ENCODE assay signal across 22 mouse cellular contexts in genomic region chr7:138620080-138620684, GRCm38 (mm10).
A peak's percentile ranks its signal among the peaks of the same experiment; 100 is the strongest.
DNase-seq lines count a peak whose midpoint lies in the region; ATAC-seq and TF ChIP-seq lines count a peak whose summit lies in the region.
"Had no signal": no experiment of that assay in that cellular context is flagged by ENCODE, and none has a peak within 500 bp of the region (broad histone marks: within the 10 kb centered on the region; RNA-seq: fewer than 3 reads in every experiment).

No protein-coding gene starts in this region.

- DNase-seq in forebrain, postnatal 0 days: no peak
- DNase-seq in layer of hippocampus, adult 9-11 months: peak; percentile 26
- no peak for DNase-seq in layer of hippocampus, adult 9-10 months (ENCODE audit: low spot score)
- DNase-seq in left cerebral cortex, postnatal 25 days (ENCODE audit: low spot score in 2 of 2): peak; percentile 9 to 69
- DNase-seq in ovary, postnatal 14 days (ENCODE audit: low spot score): no peak
- DNase-seq in adrenal gland, postnatal 25 days: no peak
- DNase-seq: adrenal gland, adult 2 months; cerebellum, adult 11-12 months; kidney, postnatal 36 days; liver, embryonic 13.5 days; lung, embryonic 14.5 days; lung, postnatal 4 days; thymus, adult 18-20 months; thymus, postnatal 4 days had no signal

- H3K36me3 ChIP-seq in forebrain, postnatal 0 days (ENCODE audit: insufficient read depth): no peaks in the 10 kb centered on the region
- no peaks in the 10 kb centered on the region for H3K36me3 ChIP-seq in forebrain, embryonic 12.5 days (replicated peaks)
- H3K36me3 ChIP-seq: embryonic facial prominence, embryonic 15.5 days; heart, embryonic 13.5 days; limb, embryonic 13.5 days; liver, embryonic 13.5 days; midbrain, embryonic 10.5 days had no signal

- H3K4me3 ChIP-seq in forebrain, postnatal 0 days (ENCODE audit: low read depth, low read length): no peak overlapping the region
- no peak overlapping the region for H3K4me3 ChIP-seq in forebrain, embryonic 12.5 days (replicated peaks)
- H3K4me3 ChIP-seq in cortical plate, adult 2 months (ENCODE audit: insufficient read depth, low read length): no peak overlapping the region
- H3K4me3 ChIP-seq: embryonic facial prominence, embryonic 15.5 days; heart, embryonic 13.5 days; limb, embryonic 13.5 days; liver, embryonic 13.5 days; midbrain, embryonic 10.5 days had no signal

- H3K4me1 ChIP-seq in forebrain, postnatal 0 days (ENCODE audit: insufficient read depth): peaks cover 9% of the 10 kb centered on the region; the same call in 1 of the 2 replicates
- no peaks in the 10 kb centered on the region for H3K4me1 ChIP-seq in forebrain, embryonic 12.5 days
- H3K4me1 ChIP-seq in cortical plate, adult 2 months (ENCODE audit: control insufficient read depth, insufficient read depth, low read length): peaks cover 7% of the 10 kb centered on the region
- H3K4me1 ChIP-seq: embryonic facial prominence, embryonic 15.5 days; heart, embryonic 13.5 days; limb, embryonic 13.5 days; liver, embryonic 13.5 days; midbrain, embryonic 10.5 days had no signal

- no peak overlapping the region for H3K4me2 ChIP-seq in forebrain, postnatal 0 days (ENCODE audit: low read depth)
- no peak overlapping the region for H3K4me2 ChIP-seq in forebrain, embryonic 12.5 days
- H3K4me2 ChIP-seq: embryonic facial prominence, embryonic 15.5 days; heart, embryonic 13.5 days; limb, embryonic 13.5 days; liver, embryonic 13.5 days; lung, embryonic 14.5 days had no signal

- no peaks in the 10 kb centered on the region for H3K9me3 ChIP-seq in forebrain, postnatal 0 days (ENCODE audit: low read length)
- no peaks in the 10 kb centered on the region for H3K9me3 ChIP-seq in forebrain, embryonic 12.5 days
- H3K9me3 ChIP-seq: embryonic facial prominence, embryonic 15.5 days; heart, embryonic 13.5 days; limb, embryonic 13.5 days; liver, embryonic 13.5 days; midbrain, embryonic 10.5 days had no signal

- no peak for TF ChIP-seq POLR2A in cortical plate, adult 2 months (IDR thresholded peaks at IDR 0.05; ENCODE audit: extremely low read depth, insufficient read depth, low read length)

- 52% methylated on average over 5 of the region's 5 CpGs for WGBS in forebrain, postnatal 0 days
- WGBS in forebrain, embryonic 12.5 days: 63% methylated on average over 5 of the region's 5 CpGs

- no peak overlapping the region for H3K27ac ChIP-seq in forebrain, postnatal 0 days (ENCODE audit: low read depth, low read length)
- no peak overlapping the region for H3K27ac ChIP-seq in forebrain, embryonic 12.5 days
- H3K27ac ChIP-seq in cortical plate, adult 2 months (ENCODE audit: insufficient read depth, low read length): 0 out of 2 replicates have a peak overlapping the region, but pooled peaks have one; percentile 3
- H3K27ac ChIP-seq: embryonic facial prominence, embryonic 15.5 days; heart, embryonic 13.5 days; limb, embryonic 13.5 days; liver, embryonic 13.5 days; midbrain, embryonic 10.5 days had no signal

- no peak for TF ChIP-seq CTCF in forebrain, postnatal 0 days (IDR thresholded peaks at IDR 0.05; ENCODE audit: low read depth)
- TF ChIP-seq CTCF in cortical plate, adult 2 months (IDR thresholded peaks at IDR 0.05; ENCODE audit: extremely low read depth, insufficient read depth, low read length): no peak

- no peaks in the 10 kb centered on the region for H3K27me3 ChIP-seq in forebrain, postnatal 0 days (ENCODE audit: insufficient read depth, low read length)
- no peaks in the 10 kb centered on the region for H3K27me3 ChIP-seq in forebrain, embryonic 12.5 days
- H3K27me3 ChIP-seq: embryonic facial prominence, embryonic 15.5 days; limb, embryonic 13.5 days; liver, embryonic 13.5 days had no signal

- ATAC-seq in forebrain, postnatal 0 days: 0 out of 2 replicates have a peak, but pooled peaks have one; percentile 18
- no peak for ATAC-seq in forebrain, embryonic 12.5 days (ENCODE audit: low FRiP score)
- ATAC-seq: hindbrain, embryonic 16.5 days; intestine, embryonic 16.5 days had no signal

- intact Hi-C loops in left cerebral cortex, postnatal 25 days (cut with DNase I): loop anchor here (2.0 kb wide), 1 partner anchor 169 kb away; no protein-coding TSS in a partner anchor

- no peak overlapping the region for H3K9ac ChIP-seq in forebrain, postnatal 0 days
- no peak overlapping the region for H3K9ac ChIP-seq in forebrain, embryonic 12.5 days
- H3K9ac ChIP-seq: embryonic facial prominence, embryonic 15.5 days; heart, embryonic 13.5 days; limb, embryonic 13.5 days; liver, embryonic 13.5 days; lung, embryonic 14.5 days had no signal

Comparison
In these comparisons a context has a peak if more than half of its experiments do, and no peak if none do; other contexts are left out.
1. DNase-seq: peak in layer of hippocampus, adult 9-11 months (single experiment) and left cerebral cortex, postnatal 25 days (2 of 2); none in forebrain, postnatal 0 days (single experiment), layer of hippocampus, adult 9-10 months (single experiment), ovary, postnatal 14 days (single experiment) and adrenal gland, postnatal 25 days (single experiment).